Mouse (Mus musculus) small intestine, adult 2 months (tissue): ENCODE measurements around the gene Mum1.

Experiments
- CTCF ChIP-seq: fragments of 200-500 bp; IDR thresholded peaks from 2 replicates; pipeline ENCODE4 v1.5.1; 2012; ENCODE audit warnings: low read depth, mild to moderate bottlenecking, control low read depth, inconsistent platforms, low read length, moderate library complexity, mixed read lengths; ENCODE audit not compliant: insufficient replicate concordance, insufficient read length; ENCODE audit errors: extremely low read depth
- POLR2A ChIP-seq: fragments of 200-500 bp; IDR thresholded peaks from 2 replicates; pipeline ENCODE4 v1.6.1; 2012; ENCODE audit warnings: low read depth, mild to moderate bottlenecking, control low read depth, inconsistent platforms, low read length, moderate library complexity

DNA sequence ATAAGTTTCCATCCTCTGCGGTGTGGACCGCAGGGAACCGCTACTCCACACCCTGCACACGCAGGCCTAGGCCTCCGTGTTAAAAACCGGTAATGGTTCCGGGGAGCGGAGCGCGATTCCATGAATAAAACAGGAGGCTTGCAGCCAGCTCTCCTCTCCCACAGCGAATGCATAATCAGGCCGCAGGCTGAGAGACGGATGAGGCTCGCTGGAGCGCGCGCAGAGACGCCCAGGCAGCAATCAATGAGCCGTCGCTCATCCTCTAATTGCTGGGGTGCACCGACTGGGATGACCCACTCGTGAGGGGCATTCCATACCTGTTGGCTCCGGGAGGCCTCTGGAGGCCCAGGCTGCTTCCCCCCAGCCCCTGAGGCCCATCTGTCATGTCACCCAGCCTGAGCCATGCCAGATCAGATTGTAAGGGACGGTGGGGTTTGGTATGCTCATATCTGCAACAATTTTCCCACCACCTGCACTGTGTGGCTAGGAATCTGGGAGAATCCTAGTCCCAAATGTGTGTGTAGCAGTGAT is 17.3 kb upstream of the Mum1 start:
- TF ChIP-seq CTCF, result no peak
- no peak for TF ChIP-seq POLR2A
